Mouse (Mus musculus) adrenal gland, adult 8-10 months (tissue): ENCODE results near the gene Pkp1. TPM values are rescaled to one million over a fixed set of nuclear protein-coding genes. Genes with fewer than 3 reads are reported as not detected.

Experiments used
- DNase-seq: peaks from one replicate; pipeline ENCODE4 v3.0.0; 2022
- total RNA-seq, 4 experiments: library from RNA; stranded (reverse); gene quantifications; 2 replicates each; pipeline ENCODE4 v1.2.4; 2022

The Pkp1 gene
- total RNA-seq, 4 experiments from 2014 or later, result 0.09 to 0.32 TPM; not detected in 2

- no peak for DNase-seq
Measured at GRCm38 (mm10) chr1:135906736-135907135, 12.3 kb downstream of the Pkp1 start.

- DNase-seq, result no peak
Measured at GRCm38 (mm10) chr1:135899991-135900515, 19.0 kb downstream of the Pkp1 start.

- no peak for DNase-seq
Measured at GRCm38 (mm10) chr1:135899295-135899694, 19.7 kb downstream of the Pkp1 start.

GRCm38 (mm10) chr1:135895367-135895766, 23.6 kb downstream of the Pkp1 start:
- no peak for DNase-seq

- DNase-seq, result no peak
Measured at GRCm38 (mm10) chr1:135893377-135893776, 25.6 kb downstream of the Pkp1 start.

GRCm38 (mm10) chr1:135892764-135893163, 26.2 kb downstream of the Pkp1 start:
- DNase-seq, result no peak

GRCm38 (mm10) chr1:135892233-135892632, 26.8 kb downstream of the Pkp1 start:
- DNase-seq, result no peak

- no peak for DNase-seq
Measured at GRCm38 (mm10) chr1:135891424-135892216, 27.4 kb downstream of the Pkp1 start.

- DNase-seq, result no peak
Measured at GRCm38 (mm10) chr1:135889461-135890185, 29.4 kb downstream of the Pkp1 start.

GRCm38 (mm10) chr1:135882385-135883109, 36.5 kb downstream of the Pkp1 start:
- DNase-seq, result peak; percentile 12

GRCm38 (mm10) chr1:135877248-135877647, 41.8 kb downstream of the Pkp1 start:
- DNase-seq, result no peak

- DNase-seq, result no peak
Measured at GRCm38 (mm10) chr1:135872991-135873390, 46.0 kb downstream of the Pkp1 start.

- no peak for DNase-seq
Measured at GRCm38 (mm10) chr1:135868570-135868969, 50.4 kb downstream of the Pkp1 start.

GRCm38 (mm10) chr1:135865518-135866194, 53.4 kb downstream of the Pkp1 start:
- peak; percentile 46 for DNase-seq

GRCm38 (mm10) chr1:135864830-135865229, 54.2 kb downstream of the Pkp1 start:
- DNase-seq, result no peak

- no peak for DNase-seq
Measured at GRCm38 (mm10) chr1:135863786-135864335, 55.1 kb downstream of the Pkp1 start.

GRCm38 (mm10) chr1:135862561-135862960, 56.4 kb downstream of the Pkp1 start:
- no peak for DNase-seq

- DNase-seq, result peak; percentile 24
Measured at GRCm38 (mm10) chr1:135861980-135862552, 56.9 kb downstream of the Pkp1 start.

GRCm38 (mm10) chr1:135861091-135861490, 57.9 kb downstream of the Pkp1 start:
- DNase-seq, result no peak

GRCm38 (mm10) chr1:135858533-135858932, 60.5 kb downstream of the Pkp1 start:
- DNase-seq, result no peak

GRCm38 (mm10) chr1:135857137-135857775, 61.8 kb downstream of the Pkp1 start:
- DNase-seq, result no peak
